Mouse (Mus musculus): ENCODE data around the gene 2310034G01Rik. TPM values are rescaled to one million over a fixed set of nuclear protein-coding genes. Genes with fewer than 3 reads are reported as not detected.

2310034G01Rik gene
- polyA plus RNA-seq, 1 experiment from 2014 or later = 2.4 TPM

GRCm38 (mm10) chr19:46307781-46308180 is 42.3 kb downstream of the 2310034G01Rik start:
- H3K36me3 ChIP-seq = peaks cover 25% of the 10 kb centered on the region
- no peak overlapping the region for H3K9ac ChIP-seq
- ATAC-seq (ENCODE audit: low FRiP score) = no peak
- H3K4me3 ChIP-seq = no peak overlapping the region
- H3K4me2 ChIP-seq = no peak overlapping the region
- peaks cover 73% of the 10 kb centered on the region for H3K27me3 ChIP-seq
- no peaks in the 10 kb centered on the region for H3K9me3 ChIP-seq
- 78% methylated on average over 16 of the region's 16 CpGs for whole genome bisulfite sequencing
- peaks cover 34% of the 10 kb centered on the region for H3K4me1 ChIP-seq (replicated peaks)
- no peak overlapping the region for H3K27ac ChIP-seq

DNA sequence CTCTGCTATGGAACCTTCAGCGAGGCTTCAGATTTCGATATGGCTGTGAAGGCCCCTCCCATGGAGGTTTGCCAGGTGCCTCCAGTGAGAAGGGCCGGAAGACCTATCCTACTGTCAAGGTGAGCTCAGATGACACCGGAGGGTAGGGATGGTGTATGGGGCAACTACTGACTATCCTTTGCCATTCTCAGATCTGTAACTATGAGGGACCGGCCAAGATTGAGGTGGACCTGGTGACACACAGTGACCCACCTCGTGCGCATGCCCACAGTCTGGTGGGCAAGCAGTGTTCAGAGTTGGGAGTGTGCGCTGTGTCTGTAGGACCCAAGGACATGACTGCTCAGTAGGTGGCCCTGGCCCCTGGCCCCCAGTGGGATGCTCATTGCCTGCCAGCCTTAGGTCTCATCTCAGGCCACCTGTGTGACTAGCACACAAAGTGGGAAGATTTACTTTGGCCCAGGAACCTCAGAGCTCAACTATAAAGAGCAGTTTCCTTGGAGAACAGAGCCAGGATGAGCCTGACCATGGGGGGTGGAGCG is 43.3 kb downstream of the 2310034G01Rik start:
- Histone ChIP-seq H3K9me3 (no peaks in the 10 kb centered on the region), H3K4me2 (no peak overlapping the region), H3K27ac (no peak overlapping the region), H3K36me3 (peaks cover 15% of the 10 kb centered on the region), H3K27me3 (peaks cover 64% of the 10 kb centered on the region), H3K9ac (no peak overlapping the region), H3K4me1 (replicated peaks) (peaks cover 34% of the 10 kb centered on the region), H3K4me3 (no peak overlapping the region)
- WGBS = 93% methylated on average over 9 of the region's 9 CpGs
- no peak for ATAC-seq (ENCODE audit: low FRiP score)

GRCm38 (mm10) chr19:46306268-46306610 is 43.9 kb downstream of the 2310034G01Rik start:
- H3K27ac ChIP-seq = no peak overlapping the region
- WGBS = 48% methylated on average over 5 of the region's 5 CpGs
- peaks cover 9% of the 10 kb centered on the region for H3K36me3 ChIP-seq
- H3K9me3 ChIP-seq = no peaks in the 10 kb centered on the region
- ATAC-seq (ENCODE audit: low FRiP score) = no peak
- peak overlapping the region; percentile 48; the same call in 1 of the 2 replicates for H3K4me3 ChIP-seq
- peaks cover 60% of the 10 kb centered on the region for H3K27me3 ChIP-seq
- peaks cover 34% of the 10 kb centered on the region for H3K4me1 ChIP-seq (replicated peaks)
- peak overlapping the region; percentile 59; the same call in 1 of the 2 replicates for H3K9ac ChIP-seq
- H3K4me2 ChIP-seq = peak overlapping the region; percentile 87

DNA sequence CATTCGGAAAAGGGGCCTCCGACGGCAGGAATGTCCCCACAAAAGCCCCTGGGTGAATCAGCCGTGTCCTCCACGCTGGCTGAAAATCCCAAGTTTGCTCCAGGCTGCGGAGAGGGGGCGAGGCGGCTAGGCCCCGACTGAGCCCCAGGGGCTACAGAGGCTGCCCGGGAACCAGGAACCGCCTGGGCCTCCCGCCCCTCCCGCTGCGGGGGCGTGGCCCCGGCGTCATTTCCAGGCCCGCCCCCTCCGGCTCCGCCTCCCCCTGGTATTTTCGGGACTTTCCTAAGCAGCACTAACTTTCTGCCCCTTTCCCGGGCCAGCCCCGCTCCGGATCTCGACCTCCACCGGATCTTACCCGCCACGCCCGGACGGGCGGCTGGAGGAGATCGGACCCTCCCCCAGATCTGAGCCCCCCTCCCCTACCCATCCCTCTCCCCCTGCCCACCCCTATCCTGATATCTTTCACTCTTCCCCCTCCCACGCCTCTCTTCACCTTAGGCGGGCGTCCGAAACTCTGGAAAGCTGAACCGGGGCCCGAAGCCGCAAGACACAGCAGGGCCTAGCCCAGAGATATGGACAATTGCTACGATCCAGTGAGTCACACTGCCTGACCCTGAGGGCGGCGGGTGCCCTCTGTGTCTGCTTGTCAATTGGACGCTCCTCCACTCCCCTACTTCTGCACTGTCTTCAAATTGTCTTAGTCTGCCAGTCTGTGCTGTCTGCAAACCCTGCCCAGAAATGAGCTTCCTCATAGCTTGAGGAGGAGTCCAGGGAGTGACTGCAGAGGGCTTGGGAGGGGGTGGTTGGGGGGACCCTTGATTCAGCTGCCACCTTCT is 44.5 kb downstream of the 2310034G01Rik start:
- no peaks in the 10 kb centered on the region for H3K9me3 ChIP-seq
- peak overlapping the region; percentile 59 for H3K9ac ChIP-seq
- WGBS = under 1% methylated on average over 42 of the region's 43 CpGs
- peaks cover 3% of the 10 kb centered on the region for H3K36me3 ChIP-seq
- no peak; the same call in 1 of the 2 replicates for ATAC-seq (ENCODE audit: low FRiP score)
- peak overlapping the region; percentile 48 for H3K4me3 ChIP-seq
- peak overlapping the region; percentile 87 for H3K4me2 ChIP-seq
- H3K4me1 ChIP-seq (replicated peaks) = peaks cover 34% of the 10 kb centered on the region
- H3K27me3 ChIP-seq = peaks cover 57% of the 10 kb centered on the region
- no peak overlapping the region for H3K27ac ChIP-seq

DNA sequence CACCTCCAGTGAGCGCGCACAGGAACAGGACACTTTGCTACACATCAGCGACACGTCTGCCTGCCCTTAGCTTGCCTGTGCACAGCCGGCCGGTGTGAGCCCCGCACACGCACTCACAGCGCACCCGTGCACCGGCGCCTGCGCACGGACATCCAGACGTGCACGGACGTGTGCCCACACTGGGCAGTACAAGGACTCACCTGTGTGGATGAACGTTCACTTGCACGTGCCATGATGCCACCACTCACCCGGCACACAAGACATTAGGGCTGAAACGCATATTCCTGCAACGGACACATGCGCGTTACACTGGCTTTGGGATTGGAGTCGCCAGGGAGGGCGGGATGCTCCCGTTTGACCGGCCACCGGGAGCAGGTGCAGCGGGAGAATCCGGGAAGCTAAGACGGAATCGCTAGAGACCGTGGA is 45.2 kb downstream of the 2310034G01Rik start:
- Histone ChIP-seq H3K4me3 (peak overlapping the region; percentile 48), H3K27me3 (peaks cover 53% of the 10 kb centered on the region), H3K4me1 (replicated peaks) (peaks cover 34% of the 10 kb centered on the region), H3K9me3 (no peaks in the 10 kb centered on the region), H3K9ac (peak overlapping the region; percentile 59), H3K36me3 (no peaks in the 10 kb centered on the region), H3K27ac (no peak overlapping the region), H3K4me2 (peak overlapping the region; percentile 87)
- ATAC-seq (ENCODE audit: low FRiP score) = 0 out of 2 replicates have a peak, but pooled peaks have one; percentile 21
- under 1% methylated on average over 34 of the region's 34 CpGs for WGBS

DNA sequence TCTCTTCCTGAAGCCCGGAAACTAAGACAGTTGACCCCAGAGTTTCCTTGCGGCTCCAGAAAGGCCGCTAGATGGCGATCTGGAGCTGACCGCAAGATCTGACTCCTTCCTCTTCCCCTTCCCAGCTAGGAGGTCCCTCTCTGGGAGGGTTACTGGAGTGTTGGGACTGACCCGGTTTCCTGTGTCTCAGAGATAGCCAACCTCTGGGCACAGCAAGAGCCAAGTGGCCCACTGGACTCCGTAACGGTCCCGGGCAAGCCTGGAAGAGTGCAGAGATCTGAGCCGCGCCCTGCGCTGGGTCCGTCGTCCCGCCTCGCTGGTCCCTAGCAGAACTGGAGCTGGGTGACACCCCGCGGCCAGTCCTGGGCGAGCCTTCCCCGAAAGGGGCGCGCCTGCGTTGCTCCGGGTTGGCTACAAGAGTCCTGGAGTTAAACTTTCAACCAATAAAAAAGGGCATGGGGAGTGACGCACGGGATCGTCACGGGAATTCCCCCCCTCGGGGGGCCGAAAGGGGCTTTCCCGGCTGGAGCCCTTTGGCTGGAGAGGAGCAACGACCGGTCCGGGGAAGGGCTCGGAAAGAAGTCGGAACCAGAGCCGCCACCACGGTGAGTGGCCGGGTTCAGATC is 45.8 kb downstream of the 2310034G01Rik start, which contains the start of gene Nfkb2:
Nfkb2 (plus strand) TSS at position 105 of the 626 bp plus-strand sequence.
- WGBS = under 1% methylated on average over 39 of the region's 39 CpGs
- H3K9me3 ChIP-seq = no peaks in the 10 kb centered on the region
- no peaks in the 10 kb centered on the region for H3K36me3 ChIP-seq
- peaks cover 33% of the 10 kb centered on the region for H3K4me1 ChIP-seq (replicated peaks)
- peaks cover 48% of the 10 kb centered on the region for H3K27me3 ChIP-seq
- H3K4me2 ChIP-seq = peak within 1 kb of the TSS; percentile 87
- 0 out of 2 replicates have a peak within 1 kb of the TSS, but pooled peaks have one; percentile 35 for H3K27ac ChIP-seq
- peak within 1 kb of the TSS; percentile 59 for H3K9ac ChIP-seq
- peak within 1 kb of the TSS; percentile 48 for H3K4me3 ChIP-seq
- ATAC-seq (ENCODE audit: low FRiP score) = peak; percentile 73

DNA sequence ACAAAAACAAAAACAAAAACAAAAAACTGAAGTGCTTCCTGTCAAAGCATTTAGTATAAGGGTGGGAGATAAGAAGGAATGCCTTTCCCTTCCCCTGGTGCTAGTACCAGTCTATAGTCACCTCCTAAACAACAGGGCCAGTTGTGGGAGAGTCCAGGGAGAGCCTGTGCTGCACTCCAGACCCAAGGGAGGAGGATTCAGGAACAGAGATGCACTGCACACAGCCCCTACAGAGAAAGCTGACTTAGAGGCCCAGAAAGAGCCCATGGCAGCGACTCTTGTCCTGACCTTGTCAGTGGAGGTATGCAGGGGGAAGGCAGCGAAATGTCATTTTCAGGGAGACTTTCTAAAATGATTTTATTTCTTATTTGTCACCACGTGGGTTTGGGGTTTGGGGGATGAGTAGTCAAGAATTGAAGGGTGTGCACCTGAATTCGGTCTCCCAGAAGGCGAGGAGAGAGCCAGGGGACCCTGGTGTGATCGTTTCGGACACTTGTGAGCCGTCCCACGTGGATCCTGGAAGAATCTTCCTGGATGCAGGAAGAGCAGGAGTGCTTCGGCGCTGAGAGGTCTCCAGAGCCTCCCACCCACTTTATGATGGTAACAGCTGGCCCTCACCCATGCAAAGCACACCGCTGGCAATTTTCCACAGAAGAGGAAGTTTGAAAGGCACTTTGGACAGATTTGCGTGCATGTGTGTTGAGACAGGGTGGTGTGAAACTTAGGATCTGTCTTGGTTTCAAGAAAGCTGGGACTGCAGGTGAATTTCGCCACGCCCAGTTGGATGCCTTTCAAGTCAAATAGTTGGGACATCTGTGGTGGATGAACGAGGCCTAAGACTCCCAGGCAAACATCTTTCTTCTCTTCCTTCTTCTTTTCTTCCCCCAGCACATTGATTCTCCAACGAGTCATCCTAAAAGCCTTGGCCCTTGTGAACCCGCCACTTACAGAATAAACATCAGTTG is 46.6 kb downstream of the 2310034G01Rik start:
- peak overlapping the region; percentile 48 for H3K4me3 ChIP-seq
- peaks cover 44% of the 10 kb centered on the region for H3K27me3 ChIP-seq
- ATAC-seq (ENCODE audit: low FRiP score) = no peak
- H3K27ac ChIP-seq = no peak overlapping the region
- 61% methylated on average over 18 of the region's 18 CpGs for WGBS
- H3K9me3 ChIP-seq = no peaks in the 10 kb centered on the region
- H3K4me1 ChIP-seq (replicated peaks) = peaks cover 26% of the 10 kb centered on the region
- H3K36me3 ChIP-seq = no peaks in the 10 kb centered on the region
- H3K9ac ChIP-seq = no peak overlapping the region; the same call in 1 of the 2 replicates
- peak overlapping the region; percentile 87 for H3K4me2 ChIP-seq

DNA sequence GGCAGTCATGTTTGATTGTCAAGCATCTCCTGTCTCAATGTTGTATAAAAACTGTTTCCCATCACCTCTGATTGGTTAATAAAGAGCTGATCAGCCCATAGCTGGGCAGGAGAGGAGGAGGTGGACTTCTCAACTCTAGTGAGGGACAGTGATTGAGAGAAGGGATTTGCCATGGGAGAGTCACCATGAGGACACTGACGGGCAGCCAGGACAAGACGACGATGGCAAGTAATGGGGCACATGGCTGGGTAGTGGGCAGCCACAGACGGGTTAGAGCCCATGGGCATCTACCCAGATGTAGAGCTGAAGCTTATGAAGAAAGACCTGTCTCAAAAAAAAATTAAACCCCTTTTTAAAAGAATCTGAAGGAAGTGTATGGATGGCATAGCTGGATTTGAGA is 47.6 kb downstream of the 2310034G01Rik start:
- Histone ChIP-seq H3K27me3 (peaks cover 34% of the 10 kb centered on the region), H3K4me1 (replicated peaks) (peaks cover 25% of the 10 kb centered on the region), H3K36me3 (no peaks in the 10 kb centered on the region), H3K27ac (no peak overlapping the region), H3K9me3 (no peaks in the 10 kb centered on the region), H3K4me3 (no peak overlapping the region), H3K9ac (no peak overlapping the region), H3K4me2 (no peak overlapping the region)
- WGBS = 92% methylated on average over 4 of the region's 4 CpGs
- ATAC-seq (ENCODE audit: low FRiP score) = no peak

GRCm38 (mm10) chr19:46300294-46301045 is 49.6 kb downstream of the 2310034G01Rik start:
- Histone ChIP-seq H3K36me3 (no peaks in the 10 kb centered on the region), H3K4me3 (no peak overlapping the region), H3K9ac (no peak overlapping the region), H3K27me3 (peaks cover 13% of the 10 kb centered on the region), H3K4me2 (no peak overlapping the region), H3K9me3 (no peaks in the 10 kb centered on the region), H3K4me1 (replicated peaks) (peaks cover 17% of the 10 kb centered on the region), H3K27ac (no peak overlapping the region)
- ATAC-seq (ENCODE audit: low FRiP score) = no peak
- 39% methylated on average over 8 of the region's 8 CpGs for WGBS

All from hindbrain, embryonic 13.5 days (tissue).